Mouse (Mus musculus): ENCODE measurements at regions not wholly inside any gene's neighbourhood (a gene's known extent, or its start where the extent isn't known, plus 50 kb on each side); places are given as distances from the start of the nearest gene placed in this dataset.

DNA sequence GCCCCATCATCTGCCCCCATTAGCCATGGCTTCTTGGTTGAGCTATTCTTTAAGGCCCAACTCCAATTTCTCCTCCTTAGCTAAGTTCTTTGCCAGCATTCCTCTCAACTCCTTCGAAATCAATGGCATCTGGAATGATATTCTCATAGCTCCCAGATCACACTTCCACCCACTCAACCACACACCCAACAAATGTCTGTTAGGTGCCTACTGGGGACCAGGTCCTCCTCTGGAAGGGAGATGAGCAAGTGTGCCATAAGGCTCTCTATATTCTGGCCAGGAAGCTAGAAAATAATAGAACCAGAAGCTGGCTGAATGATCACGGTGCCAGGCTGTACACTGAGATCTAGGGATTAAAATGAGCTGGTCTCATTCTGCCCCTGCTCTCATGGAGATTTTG lies 161.6 kb downstream of the Hibadh start:
- no peak overlapping the region for H3K9ac ChIP-seq (ENCODE audit: insufficient read depth, low read depth)
- H3K4me3 ChIP-seq (replicated peaks in 1 of 3; ENCODE audit: low read depth in 2 of 3, low read length in 2 of 3, poor library complexity in 1 of 3), result no peak overlapping the region
- H3K4me1 ChIP-seq (ENCODE audit: control insufficient read depth in 1 of 2, insufficient read depth in 2 of 2), result peaks cover 15 to 22% of the 10 kb centered on the region in 2 experiments
- DNase-seq (ENCODE audit: extremely low read depth), result no peak
- dilution Hi-C loops (cut with MboI; ENCODE audit: extremely low pct_ligation_motif_present, extremely low pct_unique_long_range_greater_than_20kb, low sequenced_read_pairs), result no loop called here
- H3K79me2 ChIP-seq (replicated peaks; ENCODE audit: control insufficient read depth, extremely low read depth, insufficient read depth, poor library complexity, severe bottlenecking), result no peaks in the 10 kb centered on the region
- TF ChIP-seq IRF4 (IDR thresholded peaks at IDR 0.05; ENCODE audit: low read depth, low read length) (no peak), USF1 (IDR thresholded peaks at IDR 0.05; ENCODE audit: low read depth, low read length) (no peak), ZMIZ1 (IDR thresholded peaks at IDR 0.05; ENCODE audit: low read depth, low read length) (no peak), MAX (IDR thresholded peaks at IDR 0.05; ENCODE audit: low read length) (no peak), CHD2 (IDR thresholded peaks at IDR 0.05; ENCODE audit: low read length) (no peak), ZNF384 (IDR thresholded peaks at IDR 0.05; ENCODE audit: low read depth, low read length) (no peak), HCFC1 (IDR thresholded peaks at IDR 0.05; ENCODE audit: low read depth, low read length) (no peak), EP300 (IDR thresholded peaks at IDR 0.05; ENCODE audit: low read length) (no peak), RAD21 (IDR thresholded peaks at IDR 0.05; ENCODE audit: low read depth, low read length) (no peak), BHLHE40 (IDR thresholded peaks at IDR 0.05; ENCODE audit: low read depth, low read length) (no peak), ZKSCAN1 (IDR thresholded peaks at IDR 0.05; ENCODE audit: borderline replicate concordance, low read depth, low read length) (no peak), USF2 (conservative IDR thresholded peaks at IDR 0.05; ENCODE audit: low read depth, low read length) (no peak), NRF1 (IDR thresholded peaks at IDR 0.05; ENCODE audit: low read depth, low read length) (no peak), ETS1 (conservative IDR thresholded peaks at IDR 0.05; ENCODE audit: low read depth, low read length) (no peak), JUND (conservative IDR thresholded peaks at IDR 0.05; ENCODE audit: low read depth, low read length) (no peak), ELF1 (IDR thresholded peaks at IDR 0.05; ENCODE audit: low read depth, low read length) (no peak), CHD1 (IDR thresholded peaks at IDR 0.05; ENCODE audit: low read depth, low read length) (no peak), POLR2AphosphoS2 (IDR thresholded peaks at IDR 0.05; ENCODE audit: low read depth, low read length) (no peak), JUN (IDR thresholded peaks at IDR 0.05; ENCODE audit: insufficient read depth, low read depth, low read length) (no peak), KAT2A (IDR thresholded peaks at IDR 0.05; ENCODE audit: insufficient replicate concordance, low read length) (no peak)
- no peaks in the 10 kb centered on the region for H3K36me3 ChIP-seq (replicated peaks in 1 of 2; ENCODE audit: control insufficient read depth in 1 of 2, insufficient read depth in 1 of 2, low read length in 1 of 2)
- H3K27ac ChIP-seq (ENCODE audit: insufficient read depth, low read depth), result no peak overlapping the region
- no peak overlapping the region for H3K4me2 ChIP-seq (ENCODE audit: insufficient read depth, low read depth, poor library complexity, severe bottlenecking)
- H3K27me3 ChIP-seq (replicated peaks), result no peaks in the 10 kb centered on the region
- H3K9me3 ChIP-seq (replicated peaks; ENCODE audit: low read length), result no peaks in the 10 kb centered on the region
- in situ Hi-C loops (cut with MboI; ENCODE audit: low pct_ligation_motif_present, low pct_unique_long_range_greater_than_20kb, low sequenced_read_pairs), result no loop called here

DNA sequence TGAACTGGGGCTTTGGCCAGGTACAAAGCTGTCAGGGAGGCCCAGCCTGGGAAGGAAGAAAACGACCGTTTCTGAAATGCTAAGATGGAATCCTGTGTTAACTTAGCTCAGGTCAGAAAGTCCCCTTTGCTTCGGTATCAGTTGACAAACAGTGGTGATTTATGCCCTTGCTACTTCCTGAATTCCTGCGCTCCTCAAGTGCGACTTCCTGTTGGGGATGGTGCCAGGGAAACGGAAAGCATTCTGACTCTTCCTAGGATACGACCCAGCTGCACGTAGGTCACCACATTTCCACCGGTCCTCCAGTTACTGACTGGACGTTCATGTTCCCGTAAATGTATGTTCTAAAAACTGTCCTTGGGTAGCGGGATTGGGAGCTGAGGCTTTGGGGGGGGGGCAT lies 161.0 kb downstream of the Hibadh start:
- H3K36me3 ChIP-seq (replicated peaks in 1 of 2; ENCODE audit: control insufficient read depth in 1 of 2, insufficient read depth in 1 of 2, low read length in 1 of 2), result no peaks in the 10 kb centered on the region
- no peak for DNase-seq (ENCODE audit: extremely low read depth)
- H3K4me2 ChIP-seq (ENCODE audit: insufficient read depth, low read depth, poor library complexity, severe bottlenecking), result no peak overlapping the region
- in situ Hi-C loops (cut with MboI; ENCODE audit: low pct_ligation_motif_present, low pct_unique_long_range_greater_than_20kb, low sequenced_read_pairs), result no loop called here
- H3K79me2 ChIP-seq (replicated peaks; ENCODE audit: control insufficient read depth, extremely low read depth, insufficient read depth, poor library complexity, severe bottlenecking), result no peaks in the 10 kb centered on the region
- dilution Hi-C loops (cut with MboI; ENCODE audit: extremely low pct_ligation_motif_present, extremely low pct_unique_long_range_greater_than_20kb, low sequenced_read_pairs), result no loop called here
- H3K9me3 ChIP-seq (replicated peaks; ENCODE audit: low read length), result no peaks in the 10 kb centered on the region
- no peak overlapping the region for H3K27ac ChIP-seq (ENCODE audit: insufficient read depth, low read depth)
- H3K4me3 ChIP-seq (replicated peaks in 1 of 3; ENCODE audit: low read depth in 2 of 3, low read length in 2 of 3, poor library complexity in 1 of 3), result no peak overlapping the region
- no peak overlapping the region for H3K9ac ChIP-seq (ENCODE audit: insufficient read depth, low read depth)
- TF ChIP-seq SIN3A (IDR thresholded peaks at IDR 0.05; ENCODE audit: low read length), result no peak
- TF ChIP-seq NELFE (IDR thresholded peaks at IDR 0.05; ENCODE audit: low read depth, low read length), result no peak
- TF ChIP-seq MEF2A (IDR thresholded peaks at IDR 0.05; ENCODE audit: borderline replicate concordance, low read depth, low read length), result no peak
- TF ChIP-seq EP300 (IDR thresholded peaks at IDR 0.05; ENCODE audit: low read length), result no peak
- TF ChIP-seq ZNF384 (IDR thresholded peaks at IDR 0.05; ENCODE audit: low read depth, low read length), result no peak
- H3K27me3 ChIP-seq (replicated peaks), result no peaks in the 10 kb centered on the region
- peaks cover 12 to 24% of the 10 kb centered on the region in 2 experiments for H3K4me1 ChIP-seq (ENCODE audit: control insufficient read depth in 1 of 2, insufficient read depth in 2 of 2)

Measured in CH12.LX (cell line).